Mouse (Mus musculus) embryonic fibroblast, embryonic 13.5 days (primary cell): ENCODE data around the gene Gfpt2. TPM values are rescaled to one million over a fixed set of nuclear protein-coding genes. Genes with fewer than 3 reads are reported as not detected.

Source experiments
- H3K27ac ChIP-seq: 2 replicates; pipeline ENCODE4 v1.5.1; 2012; ENCODE audit warnings: low read length, control low read depth, inconsistent platforms; ENCODE audit not compliant: insufficient read depth
- H3K4me1 ChIP-seq: 2 replicates; pipeline ENCODE4 v1.6.1; 2011; ENCODE audit warnings: low read length; ENCODE audit not compliant: control insufficient read depth, insufficient read depth
- H3K4me3 ChIP-seq: 2 replicates; pipeline ENCODE4 v1.5.1; 2011; ENCODE audit warnings: mild to moderate bottlenecking, control low read depth, low read length; ENCODE audit not compliant: insufficient read depth
- CTCF ChIP-seq: IDR thresholded peaks from 2 replicates; pipeline ENCODE4 v1.5.1; 2011; ENCODE audit warnings: mild to moderate bottlenecking, control low read depth, low read length, moderate library complexity, borderline replicate concordance; ENCODE audit not compliant: insufficient read depth
- POLR2A ChIP-seq: IDR thresholded peaks from 2 replicates; pipeline ENCODE4 v1.6.1; 2011; ENCODE audit warnings: low read depth, mild to moderate bottlenecking, control low read depth, low read length, moderate library complexity
- polyA plus RNA-seq: library from polyadenylated mRNA; stranded (reverse); fragments of >200 nt; gene quantifications from 2 replicates; pipeline ENCODE4 v1.2.4, GENCODE M21; 2011; ENCODE audit warnings: low read depth; ENCODE audit not compliant: missing spikeins, insufficient read length

The Gfpt2 gene
- polyA plus RNA-seq, 1 experiment: 13.9 TPM

- no peak for TF ChIP-seq CTCF
- no peak for TF ChIP-seq POLR2A
Observed at GRCm38 (mm10) chr11:49871914-49872313, 77.9 kb downstream of the Gfpt2 start.

DNA sequence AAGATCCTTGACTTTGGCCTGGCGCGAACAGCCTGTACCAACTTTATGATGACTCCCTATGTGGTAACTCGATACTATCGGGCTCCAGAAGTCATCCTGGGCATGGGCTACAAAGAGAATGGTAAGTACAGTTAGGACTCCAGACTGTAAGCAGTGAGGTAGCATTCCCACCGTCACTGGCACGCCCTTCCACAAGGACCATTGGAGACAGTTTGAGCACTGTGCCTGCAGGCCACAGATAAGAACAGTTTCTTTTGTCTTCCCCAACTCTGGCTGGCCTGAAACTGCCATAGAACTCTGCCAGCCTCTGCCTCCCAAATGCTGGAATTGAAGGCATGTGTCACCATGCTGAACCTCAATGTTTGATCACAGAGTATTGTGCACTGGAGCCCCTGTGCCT, 78.8 kb downstream of the Gfpt2 start:
- Histone ChIP-seq H3K4me1 (peaks cover 2% of the 10 kb centered on the region; the same call in 1 of the 2 replicates), H3K27ac (no peak overlapping the region), H3K4me3 (no peak overlapping the region)
- TF ChIP-seq CTCF: no peak
- TF ChIP-seq POLR2A: no peak

More at GRCm38 (mm10) chr11:49871914-49872313, 77.9 kb downstream of the Gfpt2 start:
- no peak overlapping the region for H3K27ac ChIP-seq
- H3K4me3 ChIP-seq: no peak overlapping the region
- no peaks in the 10 kb centered on the region; the same call in 1 of the 2 replicates for H3K4me1 ChIP-seq

- H3K27ac ChIP-seq: no peak overlapping the region
- H3K4me3 ChIP-seq: no peak overlapping the region
- 0 out of 2 replicates have a peak, but pooled peaks cover 2% of the 10 kb centered on the region for H3K4me1 ChIP-seq
- TF ChIP-seq CTCF: no peak
Observed at GRCm38 (mm10) chr11:49876948-49877817, 83.2 kb downstream of the Gfpt2 start.

- Histone ChIP-seq H3K4me1 (0 out of 2 replicates have a peak, but pooled peaks cover 2% of the 10 kb centered on the region), H3K27ac (no peak overlapping the region), H3K4me3 (no peak overlapping the region)
- TF ChIP-seq CTCF (no peak), POLR2A (no peak)
Observed at GRCm38 (mm10) chr11:49879950-49880642, 86.1 kb downstream of the Gfpt2 start.

- Histone ChIP-seq H3K27ac (no peak overlapping the region), H3K4me3 (no peak overlapping the region), H3K4me1 (no peaks in the 10 kb centered on the region)
- no peak for TF ChIP-seq CTCF
- no peak for TF ChIP-seq POLR2A
Observed at GRCm38 (mm10) chr11:49883394-49883793, 89.4 kb downstream of the Gfpt2 start.

Other genes with a start within 250 kb of the Gfpt2 start
- not detected in 2 replicates for gene Olfr1380, start 237.3 kb upstream of the Gfpt2 start, polyA plus RNA-seq
- 2.4 and 5.4 TPM in 2 replicates for gene Flt4, start 184.9 kb upstream of the Gfpt2 start, polyA plus RNA-seq
- gene Scgb3a1, start 130.6 kb upstream of the Gfpt2 start, polyA plus RNA-seq: not detected in 2 replicates
- 66.6 and 94.8 TPM in 2 replicates for gene Cnot6, start 81.5 kb upstream of the Gfpt2 start, polyA plus RNA-seq
- gene Mapk9, start 52.6 kb downstream of the Gfpt2 start, polyA plus RNA-seq: 62.5 and 68.5 TPM in 2 replicates
- not detected in 2 replicates for gene Rasgef1c, start 107.7 kb downstream of the Gfpt2 start, polyA plus RNA-seq
- gene Rnf130, start 231.2 kb downstream of the Gfpt2 start, polyA plus RNA-seq: 28.5 and 31.9 TPM in 2 replicates